Mouse (Mus musculus): ENCODE results near the gene Cyp4f39.

Cyp4f39 gene

GRCm38 (mm10) chr17:32523895-32524294 lies 71.4 kb downstream of the Cyp4f39 start:
- in situ Hi-C loops (cut with MboI; ENCODE audit: unreplicated experiment in 2 of 2) = no loop called here

- in situ Hi-C loops (cut with MboI; ENCODE audit: unreplicated experiment in 2 of 2) = loop anchor here (5.0 to 25.0 kb wide), 3 partner anchors 106 to 1286 kb away; partner anchors contain the start of genes Kank3 (in 1 of the 2), Ndufa7 (in 1 of the 2) and Rps28 (in 1 of the 2)
These were observed 73.8 kb downstream of the Cyp4f39 start for GRCm38 (mm10) chr17:32526341-32526740.

DNA sequence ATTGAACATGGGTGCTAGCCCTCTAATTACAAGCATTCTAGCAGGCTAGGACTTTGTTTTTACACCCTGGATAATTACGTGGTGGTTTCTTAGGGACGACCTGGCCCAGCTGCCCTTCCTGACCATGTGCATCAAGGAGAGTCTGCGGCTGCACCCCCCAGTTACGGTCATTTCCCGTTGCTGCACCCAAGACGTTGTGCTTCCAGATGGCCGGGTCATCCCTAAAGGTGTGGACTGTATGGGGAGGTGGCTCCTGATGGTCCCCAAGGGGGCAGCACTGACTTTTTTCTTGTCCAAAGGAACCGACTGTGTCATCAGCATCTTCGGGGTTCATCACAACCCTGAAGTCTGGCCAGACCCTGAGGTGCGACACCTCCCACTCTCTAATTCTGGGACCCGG lies 75.2 kb downstream of the Cyp4f39 start:
- in situ Hi-C loops (cut with MboI; ENCODE audit: unreplicated experiment in 2 of 2) = loop anchor here (5.0 to 25.0 kb wide), 3 partner anchors 105 to 1285 kb away; partner anchors contain the start of genes Kank3 (in 1 of the 2), Ndufa7 (in 1 of the 2) and Rps28 (in 1 of the 2)

DNA sequence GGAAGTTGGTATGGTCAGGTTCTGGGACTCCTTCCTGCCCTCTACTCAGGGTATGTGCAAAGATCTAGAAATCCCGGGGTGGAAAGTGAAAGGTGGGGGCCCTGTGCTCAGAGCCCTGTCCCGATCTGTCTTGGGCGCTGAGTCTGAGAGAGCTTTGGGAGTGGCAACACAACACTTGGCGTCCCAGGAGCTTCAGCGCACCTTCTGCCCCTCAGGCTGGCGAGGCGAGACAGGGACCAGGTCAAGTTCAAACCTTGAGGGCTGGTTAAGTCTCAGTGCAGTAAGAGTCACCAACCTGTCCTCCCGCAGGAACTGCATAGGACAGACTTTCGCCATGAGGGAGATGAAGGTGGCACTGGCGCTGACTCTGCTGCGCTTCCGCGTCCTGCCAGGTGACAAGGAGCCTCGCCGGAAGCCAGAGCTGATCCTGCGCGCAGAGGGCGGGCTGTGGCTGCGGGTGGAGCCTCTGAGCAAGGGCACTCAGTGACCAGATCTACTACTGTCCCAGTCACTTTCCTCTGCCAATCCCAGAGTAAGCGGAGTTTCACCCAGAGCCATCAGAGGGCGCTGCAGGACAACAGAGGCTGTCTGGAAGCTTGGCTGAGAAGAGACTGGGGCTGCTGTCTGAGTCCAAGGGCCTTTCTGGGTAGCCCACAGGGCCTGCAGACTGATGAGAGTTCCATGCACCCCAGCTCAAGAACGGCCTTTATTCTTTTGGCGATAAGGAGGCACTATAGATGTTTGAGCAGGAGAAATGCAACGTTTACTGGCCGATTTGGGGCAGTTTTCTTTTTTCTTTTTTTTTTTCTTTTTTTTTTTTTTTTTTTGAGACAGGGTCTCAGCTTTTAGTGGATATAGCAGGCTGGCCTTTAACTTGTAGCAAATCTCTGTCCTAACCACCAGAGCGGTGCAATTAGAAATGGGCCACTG lies 76.2 kb downstream of the Cyp4f39 start:
- in situ Hi-C loops (cut with MboI; ENCODE audit: unreplicated experiment in 2 of 2) = loop anchor here (5.0 to 25.0 kb wide), 3 partner anchors 104 to 1284 kb away; partner anchors contain the start of genes Kank3 (in 1 of the 2), Ndufa7 (in 1 of the 2) and Rps28 (in 1 of the 2)

DNA sequence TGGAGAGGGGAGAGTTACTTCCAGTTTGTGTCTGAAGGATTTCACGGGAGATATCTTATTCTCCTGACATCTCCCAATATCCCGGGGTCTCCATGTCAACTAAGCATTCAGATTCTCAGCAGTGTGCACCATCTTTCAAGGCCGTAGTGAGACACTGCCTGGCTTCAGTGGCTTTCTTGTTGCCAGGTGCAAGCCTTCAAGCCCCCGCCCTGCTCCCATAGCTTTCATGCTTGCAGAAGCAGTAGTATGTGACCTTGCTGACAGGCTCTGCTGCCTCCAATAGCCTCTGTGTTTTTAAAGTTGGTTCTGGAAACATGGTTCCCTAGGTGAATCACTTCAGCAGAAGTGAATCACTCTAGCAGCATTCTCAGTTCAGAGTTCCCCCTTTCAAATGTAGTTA lies 79.8 kb downstream of the Cyp4f39 start:
- in situ Hi-C loops (cut with MboI; ENCODE audit: unreplicated experiment in 2 of 2) = loop anchor here in 1 of 2 experiments (25.0 kb wide), 1 partner anchor 1280 kb away; the partner anchor contains the start of genes Kank3, Ndufa7 and Rps28

GRCm38 (mm10) chr17:32534068-32534467 lies 81.5 kb downstream of the Cyp4f39 start:
- in situ Hi-C loops (cut with MboI; ENCODE audit: unreplicated experiment in 2 of 2) = loop anchor here in 1 of 2 experiments (25.0 kb wide), 1 partner anchor 1278 kb away; the partner anchor contains the start of genes Kank3, Ndufa7 and Rps28

DNA sequence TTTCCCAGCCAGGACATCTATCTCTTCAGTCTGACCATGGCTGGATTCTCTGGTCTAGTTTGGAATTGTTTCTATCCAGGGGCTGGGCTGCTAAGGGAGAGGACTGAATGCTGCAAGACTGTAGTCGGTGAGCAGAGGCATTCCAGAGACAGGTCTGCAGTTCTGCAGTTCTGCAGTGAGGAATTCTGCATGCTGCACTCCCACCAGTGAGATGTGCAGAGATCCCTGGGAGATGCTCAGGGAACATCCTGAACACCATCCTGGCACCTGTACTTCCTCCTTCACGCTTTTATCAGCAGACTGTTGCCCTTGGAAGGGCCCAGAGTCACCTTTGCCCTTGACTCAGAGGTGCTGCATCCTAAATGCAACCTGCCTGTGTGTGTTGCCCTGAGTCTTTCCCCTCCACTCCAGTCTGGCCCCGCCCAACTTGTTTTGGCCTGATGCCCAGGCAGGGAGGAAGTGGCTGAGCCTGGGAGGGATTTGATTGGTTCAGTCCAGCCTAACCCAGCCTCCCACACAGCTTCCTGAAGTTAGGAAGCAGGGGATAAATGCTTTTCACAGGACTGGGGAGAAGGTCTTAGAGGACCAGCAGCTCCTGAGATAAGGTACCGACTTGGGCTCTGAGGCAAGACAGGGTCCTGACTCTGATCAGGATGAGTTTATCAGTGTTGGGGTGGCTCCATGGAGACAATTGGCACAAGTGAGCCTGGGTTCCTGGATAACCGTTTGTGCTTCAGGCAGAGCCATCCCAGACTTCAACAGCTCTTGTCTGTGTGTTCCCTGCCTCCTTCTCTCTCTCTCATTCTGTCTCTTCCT lies 83.7 kb downstream of the Cyp4f39 start, which contains the start of gene Cyp4f16:
Cyp4f16 (plus strand) TSS at position 508 of the 816 bp plus-strand sequence.
- in situ Hi-C loops (cut with MboI; ENCODE audit: unreplicated experiment in 2 of 2) = loop anchor here in 1 of 2 experiments (25.0 kb wide), 1 partner anchor 1276 kb away; the partner anchor contains the start of genes Kank3, Ndufa7 and Rps28

DNA sequence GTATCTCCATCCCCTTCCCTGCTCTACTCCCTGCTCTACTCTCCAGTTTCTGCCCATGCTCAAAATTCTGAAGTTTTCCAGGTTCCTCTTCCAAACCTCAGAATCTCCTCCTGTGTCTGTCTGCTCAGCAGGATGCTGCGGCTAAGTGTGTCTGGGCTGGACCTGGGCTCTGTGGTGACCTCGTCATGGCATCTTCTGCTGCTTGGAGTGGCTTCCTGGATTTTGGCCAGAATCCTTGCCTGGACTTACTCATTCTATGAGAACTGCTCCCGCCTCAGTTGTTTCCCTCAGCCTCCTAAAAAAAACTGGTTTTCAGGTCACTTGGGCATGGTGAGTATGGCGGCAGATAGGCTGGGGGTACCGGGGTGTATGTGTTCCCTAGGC lies 84.3 kb downstream of the Cyp4f39 start:
- in situ Hi-C loops (cut with MboI; ENCODE audit: unreplicated experiment in 2 of 2) = loop anchor here in 1 of 2 experiments (25.0 kb wide), 1 partner anchor 1275 kb away; the partner anchor contains the start of genes Kank3, Ndufa7 and Rps28
